Mouse (Mus musculus) cerebellum, adult 11-12 months (tissue): ENCODE results near the gene Jrkl.

Source experiments
- DNase-seq: peaks from one replicate; pipeline ENCODE4 v3.0.0; 2022

Jrkl gene

DNA sequence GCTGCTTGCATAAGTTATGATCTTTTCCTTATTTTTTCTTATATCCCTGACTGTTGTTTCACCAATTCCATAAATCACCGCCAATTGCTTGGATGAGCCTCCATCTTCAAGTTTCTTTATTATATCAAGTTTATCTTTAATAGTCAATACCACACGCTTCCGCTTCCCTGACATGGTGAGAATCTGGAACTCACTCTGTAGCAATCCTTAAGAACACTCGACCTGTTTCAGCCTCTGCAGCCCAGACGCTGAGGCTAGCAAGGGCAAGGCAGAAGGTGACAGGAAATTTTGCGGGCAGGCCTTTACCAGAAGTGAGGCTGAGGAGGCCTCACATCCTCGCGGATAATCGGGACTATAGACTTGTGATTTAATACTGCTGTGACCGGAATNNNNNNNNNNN lies at the start of gene Jrkl:
Jrkl (minus strand) TSS at position 349 of the 400 bp plus-strand sequence.
- peak; percentile 66 for DNase-seq

DNA sequence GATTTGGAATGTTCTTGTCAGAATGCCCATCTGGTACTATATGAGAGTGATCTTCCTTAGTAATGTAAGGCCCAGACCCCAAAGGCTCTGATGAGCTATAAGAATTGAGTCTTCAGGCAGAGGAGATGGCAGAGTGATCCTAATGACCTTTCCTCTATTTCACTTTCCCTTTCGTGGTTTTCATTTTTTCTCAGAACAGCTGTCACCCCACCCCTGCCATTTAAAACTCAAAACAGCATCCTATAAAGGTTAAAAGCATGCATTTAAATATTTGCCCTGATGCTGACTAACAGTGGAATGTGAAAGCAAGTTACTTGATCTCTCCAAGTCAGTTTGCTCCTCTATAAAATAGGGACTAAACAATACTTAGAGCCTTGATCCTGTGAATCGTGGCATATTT lies 41.9 kb upstream of the Jrkl start:
- no peak for DNase-seq

DNA sequence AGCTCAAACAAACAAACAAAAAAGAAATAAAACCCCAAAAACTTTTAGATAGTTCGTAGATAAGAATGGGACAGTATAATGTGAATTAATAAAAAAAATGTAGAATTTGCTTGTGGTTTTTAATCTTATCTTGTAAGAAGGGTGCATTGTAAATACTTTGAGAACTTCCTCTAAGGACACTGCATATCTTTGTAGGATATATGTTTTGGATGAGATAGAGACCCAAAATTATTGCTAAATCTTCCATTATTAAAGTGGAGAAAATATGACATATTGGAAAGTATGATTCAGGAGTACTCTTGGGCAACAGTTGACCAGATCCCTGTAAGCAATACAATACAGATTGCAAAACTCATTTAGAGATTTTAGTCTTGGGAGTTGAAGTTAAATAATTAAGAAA lies 27.6 kb upstream of the Jrkl start:
- no peak for DNase-seq

DNA sequence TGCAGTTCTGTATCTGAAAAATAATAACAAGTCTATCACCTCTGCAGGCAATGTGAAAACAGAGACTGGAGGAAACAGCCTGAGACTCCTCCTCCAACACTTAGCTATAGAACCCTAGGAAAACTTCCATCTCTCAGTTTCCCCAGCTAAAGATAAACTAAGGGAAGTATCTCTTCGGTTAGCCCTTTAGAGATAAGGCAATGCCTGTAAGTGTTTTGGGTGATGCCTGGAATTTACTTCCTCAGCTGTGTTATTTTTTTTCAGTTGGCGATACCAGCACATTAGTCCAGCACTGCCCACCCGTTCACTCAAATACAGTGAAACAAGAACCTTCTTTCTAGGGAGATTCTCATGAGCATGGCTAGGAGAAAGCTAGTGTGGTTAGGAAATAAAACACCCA lies 15.4 kb upstream of the Jrkl start:
- no peak for DNase-seq

DNA sequence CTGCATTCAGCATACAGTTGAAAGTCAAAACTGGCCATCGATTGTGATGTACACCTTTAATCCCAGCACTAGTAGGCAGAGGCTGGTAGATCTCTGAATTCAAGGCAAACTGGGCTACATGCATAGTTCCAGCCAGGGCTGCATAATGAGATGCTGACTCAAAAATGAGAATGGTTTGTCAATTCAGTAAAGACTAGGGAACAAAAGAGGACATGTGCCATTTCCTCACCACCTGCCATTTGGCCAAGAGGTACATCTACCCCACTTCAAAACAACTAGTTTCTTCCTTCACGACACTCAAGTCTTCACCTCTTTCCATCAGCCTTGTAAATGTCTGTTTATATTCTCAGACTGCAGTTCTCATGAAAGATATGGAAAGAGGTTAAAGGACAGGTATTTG lies 12.5 kb upstream of the Jrkl start:
- no peak for DNase-seq

DNA sequence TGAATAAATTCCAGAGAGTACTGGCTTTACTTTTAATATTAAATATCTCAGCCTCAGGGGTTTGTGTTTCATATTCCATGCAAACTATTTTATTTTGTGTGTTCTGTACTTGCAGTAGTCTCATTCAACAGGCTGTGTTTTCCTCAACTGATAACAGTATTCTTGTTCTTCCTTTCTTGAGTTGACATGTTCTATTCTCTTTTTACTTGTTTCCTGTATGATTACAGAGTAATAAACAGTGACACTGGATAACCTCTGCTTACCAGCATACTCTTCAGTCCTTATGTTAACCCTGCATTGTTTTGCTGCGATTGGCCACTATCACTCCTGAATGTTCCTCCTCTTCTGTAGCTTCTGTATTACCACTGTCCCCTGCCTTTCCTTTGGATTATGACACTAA lies 11.1 kb upstream of the Jrkl start:
- no peak for DNase-seq

DNA sequence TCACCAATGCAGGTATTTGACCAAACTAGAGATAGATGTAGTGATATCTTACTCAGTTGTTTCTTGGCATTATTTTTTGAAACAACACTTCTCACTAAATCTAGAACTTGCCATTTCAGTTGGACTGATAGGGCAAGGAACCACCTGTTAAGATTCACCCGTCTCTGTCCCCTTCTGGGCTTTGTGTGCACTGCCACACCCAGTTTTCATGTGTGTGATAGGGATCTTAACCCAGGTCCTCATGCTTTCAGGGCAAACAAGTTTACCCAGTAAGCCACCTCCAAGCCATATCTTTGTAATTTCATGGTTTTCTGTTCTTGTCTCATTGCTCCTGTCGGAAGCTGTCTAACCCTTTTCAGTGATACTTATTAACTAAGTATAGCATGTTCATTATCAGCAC lies 5.6 kb upstream of the Jrkl start:
- no peak for DNase-seq

DNA sequence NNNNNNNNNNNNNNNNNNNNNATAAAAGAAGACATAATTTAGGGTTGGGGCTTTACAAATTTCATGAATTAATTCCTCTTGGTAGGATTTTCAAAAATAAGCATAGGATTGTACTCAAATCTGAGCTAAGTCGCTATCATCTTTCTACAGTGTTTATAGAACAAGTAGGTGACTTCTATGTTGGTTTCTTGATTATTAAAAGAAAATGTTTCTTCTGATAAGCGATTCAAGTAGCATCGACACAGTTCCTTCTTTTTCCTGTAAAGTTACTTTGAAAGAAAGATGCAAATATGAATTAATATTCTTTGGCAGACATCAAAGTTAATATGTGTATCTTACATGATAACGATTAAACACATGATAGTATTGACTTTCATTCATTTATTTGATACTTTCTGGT lies 2.5 kb upstream of the Jrkl start:
- no peak for DNase-seq

DNA sequence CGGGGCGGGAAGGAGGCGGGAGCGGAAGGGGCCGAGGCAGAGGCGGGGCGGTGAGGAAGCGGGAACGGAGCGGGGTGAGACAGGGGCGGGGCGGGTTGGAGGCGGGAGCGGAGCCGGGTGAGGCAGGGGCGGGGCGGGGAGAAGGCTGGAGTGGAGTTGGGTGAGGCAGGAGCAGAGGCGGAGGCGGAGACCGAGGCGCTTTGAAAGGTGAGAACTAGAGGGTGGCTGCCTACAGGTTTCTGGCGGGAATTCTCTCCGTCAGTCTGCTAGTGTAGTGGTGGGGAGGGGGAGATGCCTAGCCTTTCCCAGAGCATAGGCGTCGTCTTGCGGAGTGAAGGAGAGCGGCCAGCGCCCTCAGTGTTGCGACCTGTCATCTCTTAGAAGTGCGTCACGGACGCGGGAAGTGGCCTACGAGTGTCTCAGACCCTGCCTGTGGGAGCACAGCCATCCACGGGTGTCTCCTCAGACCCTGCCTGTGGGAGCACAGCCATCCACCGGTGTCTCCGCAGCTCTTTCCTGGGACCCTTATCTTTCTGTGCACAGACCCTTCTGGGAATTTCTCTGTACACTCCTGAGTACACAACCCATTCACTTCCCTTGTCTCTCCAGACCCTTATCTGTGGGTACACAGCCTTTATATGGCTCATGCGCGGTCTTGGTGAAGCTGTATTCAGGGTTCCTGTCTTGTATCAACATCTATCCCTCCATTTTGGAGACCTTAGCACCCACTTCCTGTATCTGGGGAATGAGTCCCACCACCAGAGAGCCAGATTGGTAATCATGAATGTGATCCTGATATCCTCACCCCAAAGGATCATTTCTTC lies 1.4 kb upstream of the Jrkl start, which contains the start of gene Ccdc82:
Ccdc82 (plus strand) TSS at position 141 of the 824 bp plus-strand sequence.
- peak; percentile 93 for DNase-seq

DNA sequence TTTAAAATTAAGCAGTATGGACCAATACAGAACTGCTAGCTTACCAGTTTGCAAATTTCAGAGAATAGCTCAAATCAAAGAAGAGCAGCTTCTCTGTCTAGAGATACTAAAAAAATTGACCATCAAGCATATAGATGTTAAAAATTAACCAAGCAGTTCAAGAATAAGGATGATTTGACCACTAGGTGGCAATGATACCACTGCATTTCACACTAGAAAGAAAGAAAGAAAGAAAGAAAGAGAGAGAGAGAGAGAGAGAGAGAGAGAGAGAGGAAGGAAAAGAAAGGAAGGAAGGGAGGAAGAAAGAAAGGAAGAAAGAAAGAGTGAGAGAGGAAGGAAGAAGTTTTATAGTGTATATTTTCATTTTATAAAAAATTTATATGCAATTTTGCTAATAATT lies 3.3 kb downstream of the Jrkl start:
- DNase-seq: no peak

DNA sequence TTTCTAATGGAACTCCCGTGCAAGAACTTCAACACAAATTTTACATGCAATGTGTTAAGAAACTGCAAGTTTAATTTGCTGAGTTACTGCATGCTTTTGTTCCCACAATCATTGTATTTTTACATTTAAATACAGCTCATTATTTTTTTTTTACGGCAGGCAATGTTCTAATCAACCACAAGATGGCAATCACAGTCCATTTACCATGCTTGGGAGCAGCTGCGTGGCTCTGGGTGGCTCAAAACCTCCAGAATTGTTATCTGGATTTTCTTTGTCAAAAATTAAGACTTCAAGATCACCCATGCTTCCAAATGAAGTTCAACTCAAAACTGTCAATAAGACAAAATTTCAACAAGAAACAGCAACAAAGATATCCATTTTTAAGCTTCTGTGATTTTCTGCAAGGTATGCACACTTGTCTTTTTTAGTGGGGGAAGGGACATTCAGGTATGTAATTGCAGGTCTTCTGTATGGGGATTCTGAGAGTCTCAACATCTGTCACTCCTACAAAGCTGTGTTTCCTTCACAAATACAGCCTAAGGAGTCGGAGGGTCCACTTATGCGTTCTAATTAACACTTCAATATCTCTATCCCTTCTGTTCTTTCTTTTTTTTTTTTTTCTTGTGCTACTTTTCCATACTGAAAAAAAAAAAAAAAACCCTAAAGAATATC lies 13.9 kb downstream of the Jrkl start:
- no peak for DNase-seq

DNA sequence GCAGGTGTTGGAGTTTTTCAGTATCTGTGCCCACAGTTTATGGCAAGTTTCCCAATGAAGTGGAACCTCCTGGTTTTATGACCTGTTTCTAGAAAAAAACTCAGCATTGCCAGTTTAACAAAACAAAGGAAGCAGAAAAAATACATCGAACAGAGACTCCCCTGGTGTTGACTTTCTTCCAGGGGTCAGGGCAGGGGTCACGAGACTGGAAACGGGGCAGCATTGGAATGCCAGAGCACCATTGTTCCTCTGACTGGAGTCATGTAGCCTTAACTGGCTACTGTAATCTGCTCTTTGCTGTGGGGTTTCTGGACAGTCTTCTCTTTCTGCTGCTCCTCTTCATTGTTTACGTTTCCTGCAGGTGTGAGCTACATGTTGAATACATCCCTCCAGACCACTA lies 15.1 kb downstream of the Jrkl start:
- DNase-seq: peak; percentile 4

DNA sequence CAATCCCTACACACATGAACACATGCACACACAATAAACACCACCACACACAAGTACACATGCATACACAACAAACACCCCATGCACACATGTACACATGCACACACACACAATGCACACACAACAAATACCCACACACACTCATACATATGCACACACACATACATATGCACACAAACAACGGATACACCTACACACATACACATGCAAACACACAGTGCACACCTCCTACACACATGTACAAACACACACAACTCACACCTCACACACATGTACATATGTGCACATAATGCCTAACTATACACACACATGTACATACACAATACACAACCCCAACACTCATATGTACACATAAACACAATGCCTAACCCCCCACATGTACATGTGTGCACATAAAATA lies 19.8 kb downstream of the Jrkl start:
- no peak for DNase-seq

DNA sequence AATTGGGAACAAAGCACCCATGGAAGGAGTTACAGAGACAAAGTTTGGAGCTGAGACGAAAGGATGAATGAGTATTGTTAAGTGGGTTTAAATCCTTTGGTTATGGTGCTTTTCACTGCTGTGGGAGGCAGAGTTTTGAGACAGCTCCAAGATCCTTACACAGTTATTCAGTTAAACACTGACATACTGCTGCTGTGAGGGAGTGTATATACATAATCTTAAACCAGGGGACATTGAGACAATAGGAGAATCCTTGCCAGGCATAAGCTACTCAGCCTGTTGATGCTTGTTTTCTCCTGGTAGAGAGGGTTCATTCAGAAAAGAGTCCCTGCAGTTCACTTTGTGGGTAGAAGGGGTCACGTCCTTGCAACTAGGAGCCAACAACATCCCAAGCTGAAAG lies 39.3 kb downstream of the Jrkl start:
- DNase-seq: no peak

DNA sequence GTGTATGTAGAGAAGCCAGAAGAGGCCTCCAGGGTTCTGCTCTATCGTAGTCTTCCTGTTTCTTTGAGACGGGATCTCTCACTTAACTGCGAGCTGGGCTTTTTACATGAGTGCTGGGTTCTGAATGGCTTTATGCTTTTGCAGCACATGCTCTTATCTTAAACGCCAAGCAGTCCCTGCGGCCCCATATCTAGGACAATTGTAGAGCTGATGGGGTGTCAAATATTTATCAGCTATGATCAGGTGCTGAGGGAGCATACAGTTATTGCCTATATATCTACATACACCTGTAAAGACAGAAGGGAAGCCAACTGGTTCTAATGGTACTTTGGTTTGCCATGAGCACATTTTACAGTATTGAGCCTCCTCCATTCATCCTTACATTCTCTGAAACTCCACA lies 41.9 kb downstream of the Jrkl start:
- DNase-seq: no peak

DNA sequence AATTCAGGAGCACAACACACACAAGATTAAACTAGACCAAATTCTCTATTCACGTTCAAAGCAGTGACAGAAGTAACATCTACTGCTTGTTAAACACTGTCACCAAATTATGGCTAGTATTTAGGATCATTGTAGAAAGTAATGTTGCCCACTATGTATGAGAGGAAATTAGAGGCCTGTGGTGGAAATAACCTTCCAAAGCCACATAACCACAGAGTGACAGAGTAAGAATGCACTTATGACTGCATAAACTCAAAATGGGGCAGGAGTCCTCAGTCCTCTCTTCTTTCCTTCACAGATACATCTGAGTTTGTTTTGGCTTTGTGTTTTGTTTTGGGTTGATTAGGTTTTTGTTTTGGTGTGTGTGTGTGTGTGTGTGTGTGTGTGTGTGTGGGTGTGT lies 42.5 kb downstream of the Jrkl start:
- DNase-seq: no peak

DNA sequence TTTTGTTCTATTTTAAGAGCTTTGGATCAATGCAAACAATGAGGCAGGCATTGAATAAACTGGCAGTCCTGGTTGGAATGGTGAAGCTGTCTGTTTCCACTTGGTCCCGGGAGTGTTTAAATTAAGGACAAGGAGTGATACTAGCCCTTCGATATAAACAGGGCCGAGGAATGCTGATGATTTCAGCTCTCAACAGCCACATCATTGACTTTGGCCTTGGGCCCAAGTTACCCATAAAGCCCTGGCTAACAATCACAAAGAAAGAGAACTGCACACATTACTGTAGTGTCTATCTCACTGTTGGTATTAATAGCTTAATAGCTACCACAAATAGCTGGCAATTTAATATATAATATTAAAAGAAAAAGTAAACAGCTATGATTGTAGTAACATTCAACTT lies 45.5 kb downstream of the Jrkl start:
- DNase-seq: no peak

DNA sequence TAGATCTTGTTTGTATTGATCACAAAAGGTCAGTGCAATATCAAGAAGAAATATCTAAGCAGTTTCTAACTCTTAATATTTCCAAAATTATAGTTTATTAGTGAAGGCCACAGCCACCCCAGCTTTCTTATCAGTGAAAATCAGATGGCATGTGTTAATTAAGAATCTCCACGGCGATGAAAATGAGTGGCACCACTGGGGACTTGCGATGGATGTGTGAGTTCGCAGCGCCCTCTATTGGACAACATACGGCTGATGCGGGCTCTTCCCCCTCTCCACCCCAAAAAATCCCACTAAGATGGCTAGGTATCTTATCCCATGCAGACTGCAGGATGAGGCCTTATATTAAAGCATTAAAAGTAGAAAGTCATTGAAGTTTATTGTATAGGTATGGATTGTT lies 49.9 kb downstream of the Jrkl start:
- no peak for DNase-seq

DNA sequence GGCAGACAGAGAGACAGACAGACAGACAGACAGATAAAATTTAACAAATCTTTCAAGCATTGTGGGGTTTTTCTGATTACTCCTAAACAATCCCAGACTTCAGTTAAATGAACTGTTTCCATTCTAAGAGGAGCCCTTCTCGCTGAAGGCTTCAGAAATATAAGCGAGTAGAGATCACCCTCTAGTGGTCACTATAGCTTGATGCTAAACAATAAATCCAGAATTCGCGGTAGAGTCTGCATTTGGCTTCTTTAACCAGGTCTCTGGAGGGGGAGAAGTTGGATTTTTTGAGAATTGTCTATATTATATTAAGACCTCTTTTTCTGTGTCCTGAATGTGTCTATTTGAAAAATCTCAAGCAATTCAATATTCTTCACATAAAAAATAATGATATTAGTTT lies 50.4 kb downstream of the Jrkl start:
- no peak for DNase-seq

DNA sequence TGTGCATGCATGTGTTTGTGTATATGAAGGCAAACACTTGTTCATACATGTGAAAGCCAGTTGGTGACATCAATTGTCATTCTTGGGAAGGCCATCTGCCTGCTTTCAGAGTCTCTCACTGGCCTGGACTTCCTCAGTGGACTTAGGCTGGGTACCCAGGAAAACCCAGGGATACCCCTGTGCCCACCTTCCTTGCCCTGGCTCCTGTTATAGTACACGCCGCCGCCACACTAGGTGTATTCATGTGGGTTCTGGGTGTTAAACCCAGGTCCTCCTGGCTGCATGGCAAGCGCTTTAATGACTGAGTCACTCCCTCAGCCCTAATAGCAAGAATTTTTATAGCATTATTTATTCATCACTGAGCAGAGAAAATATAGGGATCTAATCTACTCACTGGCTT lies 51.0 kb downstream of the Jrkl start:
- DNase-seq: no peak
